ENCODE assay signal across 9 mouse cellular contexts in the genomic region with DNA sequence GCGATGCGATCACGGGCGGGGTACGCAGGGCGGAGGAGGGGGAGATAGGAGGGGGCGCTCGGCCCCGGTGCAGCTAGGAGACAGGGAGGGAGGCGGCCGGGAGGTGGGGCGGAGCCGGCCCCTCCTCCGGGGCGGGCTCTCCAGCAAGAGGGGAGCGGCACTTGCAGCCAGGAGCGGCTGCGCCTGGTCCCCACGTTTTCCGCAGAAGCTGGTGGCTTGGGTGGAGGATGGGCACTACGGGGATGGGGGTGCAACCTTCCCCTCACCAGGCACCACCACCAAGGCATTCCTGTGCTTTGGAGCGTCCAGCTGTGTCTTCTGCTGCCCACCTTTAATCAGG. TPM values are rescaled to one million over a fixed set of nuclear protein-coding genes. Genes with fewer than 3 reads are reported as not detected.
A peak's percentile ranks its signal among the peaks of the same experiment; 100 is the strongest.
DNase-seq lines count a peak whose midpoint lies in the region; ATAC-seq and TF ChIP-seq lines count a peak whose summit lies in the region.
"Had no signal": no experiment of that assay in that cellular context is flagged by ENCODE, and none has a peak within 500 bp of the region (broad histone marks: within the 10 kb centered on the region; RNA-seq: fewer than 3 reads in every experiment).

Gene Fbxo41 (minus strand): TSS at position 84 of the 340 bp plus-strand sequence.

- no peak for TF ChIP-seq CTCF in gastrocnemius, adult 2 months (IDR thresholded peaks at IDR 0.05)
- no peak for TF ChIP-seq CTCF in cortical plate, adult 2 months (IDR thresholded peaks at IDR 0.05; ENCODE audit: extremely low read depth, insufficient read depth, low read length)

- no peaks in the 10 kb centered on the region for H3K9me3 ChIP-seq in ES-E14 (ENCODE audit: control insufficient read depth, insufficient read depth, low read depth, low read length)
- H3K9me3 ChIP-seq in hindbrain, embryonic 11.5 days (ENCODE audit: control insufficient read depth, low read length): no peaks in the 10 kb centered on the region

- peak; percentile 76; the same call in 1 of the 2 replicates for TF ChIP-seq POLR2A in cortical plate, adult 2 months (IDR thresholded peaks at IDR 0.05; ENCODE audit: extremely low read depth, insufficient read depth, low read length)
- no peak for TF ChIP-seq POLR2A in myocyte (IDR thresholded peaks at IDR 0.05; ENCODE audit: insufficient read length, low read depth)

- H3K27me3 ChIP-seq in hindbrain, embryonic 11.5 days (ENCODE audit: control insufficient read depth, insufficient read depth, low read length): no peaks in the 10 kb centered on the region
- peaks cover 32% of the 10 kb centered on the region for H3K27me3 ChIP-seq in myocyte (ENCODE audit: control insufficient read depth, insufficient read depth, insufficient read length)

- H3ac ChIP-seq in myocyte (ENCODE audit: control insufficient read depth, insufficient read length): no peak within 1 kb of the TSS

- intact Hi-C loops in gastrocnemius, adult 2 months (cut with DNase I): no loop called here
- intact Hi-C loops in left cerebral cortex, postnatal 36 days (cut with DNase I): loop anchor here (5.0 kb wide), 1 partner anchor 51 kb away; the partner anchor contains the start of genes Cct7 and Pradc1

- H3K9ac ChIP-seq in ES-E14 (ENCODE audit: insufficient read depth, low read depth, low read length, poor library complexity, severe bottlenecking): peak within 1 kb of the TSS; percentile 59
- peak within 1 kb of the TSS; percentile 84 for H3K9ac ChIP-seq in hindbrain, embryonic 11.5 days (ENCODE audit: low read depth, low read length)

- peak within 1 kb of the TSS; percentile 74 for H3K4me3 ChIP-seq in gastrocnemius, adult 2 months
- H3K4me3 ChIP-seq in ES-E14 (ENCODE audit: insufficient read depth in 1 of 2, low read depth in 1 of 2, low read length in 2 of 2, poor library complexity in 1 of 2, severe bottlenecking in 1 of 2) (peak within 1 kb of the TSS; percentile 83 to 97), myocyte (no peak within 1 kb of the TSS)
- peak within 1 kb of the TSS; percentile 83 for H3K4me3 ChIP-seq in cortical plate, adult 2 months (ENCODE audit: insufficient read depth, low read length)
- peak within 1 kb of the TSS; percentile 76 for H3K4me3 ChIP-seq in hindbrain, embryonic 11.5 days (ENCODE audit: low read depth, low read length)

- H3K27ac ChIP-seq in gastrocnemius, adult 2 months: no peak within 1 kb of the TSS
- H3K27ac ChIP-seq in ES-E14 (ENCODE audit: insufficient read depth, low read depth, low read length, poor library complexity, severe bottlenecking): no peak within 1 kb of the TSS
- peak within 1 kb of the TSS; percentile 89 for H3K27ac ChIP-seq in cortical plate, adult 2 months (ENCODE audit: insufficient read depth, low read length)
- H3K27ac ChIP-seq in hindbrain, embryonic 11.5 days (ENCODE audit: low read depth, low read length): peak within 1 kb of the TSS; percentile 65

- H3K36me3 ChIP-seq in ES-E14 (ENCODE audit: control insufficient read depth, insufficient read depth, low read length, poor library complexity, severe bottlenecking) (no peaks in the 10 kb centered on the region), myocyte (ENCODE audit: control insufficient read depth, insufficient read depth) (no peaks in the 10 kb centered on the region)
- no peaks in the 10 kb centered on the region for H3K36me3 ChIP-seq in hindbrain, embryonic 11.5 days (ENCODE audit: control insufficient read depth, insufficient read depth, low read length)

- WGBS in hindbrain, embryonic 11.5 days: under 1% methylated on average over 19 of the region's 22 CpGs

- no peaks in the 10 kb centered on the region for H3K79me2 ChIP-seq in myocyte (ENCODE audit: control insufficient read depth, insufficient read depth)

- peak; percentile 29 for DNase-seq in gastrocnemius, adult 2 months
- DNase-seq in gastrocnemius, adult 8-10 months (ENCODE audit: low spot score in 2 of 2): no peak
- no peak for DNase-seq in ES-E14 (ENCODE audit: low read depth, low spot score)
- DNase-seq in hindbrain, embryonic 11.5 days (ENCODE audit: low spot score): peak; percentile 72
- DNase-seq in left cerebral cortex, postnatal 36 days (ENCODE audit: low spot score in 2 of 2): peak; percentile 72 to 84
- no peak for DNase-seq in T-cell, adult 2 months (ENCODE audit: low spot score)

- H3K4me1 ChIP-seq in ES-E14 (ENCODE audit: control insufficient read depth in 2 of 2, insufficient read depth in 2 of 2, low read length in 2 of 2, poor library complexity in 1 of 2): peaks cover 0 to 12% of the 10 kb centered on the region in 2 experiments; a peak in 1 of 4 replicates
- H3K4me1 ChIP-seq in cortical plate, adult 2 months (ENCODE audit: control insufficient read depth, insufficient read depth, low read length): peaks cover 7% of the 10 kb centered on the region
- peaks cover 7% of the 10 kb centered on the region for H3K4me1 ChIP-seq in hindbrain, embryonic 11.5 days (replicated peaks; ENCODE audit: control insufficient read depth, insufficient read depth, low read length)

- peak within 1 kb of the TSS; percentile 90 for H3K4me2 ChIP-seq in hindbrain, embryonic 11.5 days (replicated peaks; ENCODE audit: low read depth, low read length)
- H3K4me2 ChIP-seq in myocyte (ENCODE audit: low read depth): peak within 1 kb of the TSS; percentile 6

- peak; percentile 78 for ATAC-seq in hindbrain, embryonic 11.5 days (ENCODE audit: low FRiP score)

- in situ Hi-C loops in ES-E14 (cut with MboI; ENCODE audit: low sequenced_read_pairs in 2 of 2, unreplicated experiment in 2 of 2): no loop called here

TF ChIP-seq in ES-E14, 5 proteins besides CTCF, POLR2A, EP300 and RAD21:
- TF ChIP-seq MAFK (IDR thresholded peaks at IDR 0.05; ENCODE audit: insufficient read depth, low read depth, low read length) (no peak), ZC3H11A (IDR thresholded peaks at IDR 0.05; ENCODE audit: borderline replicate concordance, low read depth, low read length) (no peak), CHD2 (IDR thresholded peaks at IDR 0.05; ENCODE audit: low read depth, low read length) (no peak), ZNF384 (IDR thresholded peaks at IDR 0.05; ENCODE audit: low read depth, low read length) (no peak), HCFC1 (IDR thresholded peaks at IDR 0.05; ENCODE audit: borderline replicate concordance, insufficient read depth, low read length) (no peak)

TF ChIP-seq in myocyte, 11 proteins besides CTCF, POLR2A, EP300 and RAD21:
- no peak for TF ChIP-seq MAX (IDR thresholded peaks at IDR 0.05; ENCODE audit: low read depth)
- TF ChIP-seq MYOG (IDR thresholded peaks at IDR 0.05; ENCODE audit: control insufficient read depth in 1 of 3, insufficient read depth in 1 of 3, insufficient read length in 2 of 3, low read depth in 2 of 3): no peak
- no peak for TF ChIP-seq REST (IDR thresholded peaks at IDR 0.05; ENCODE audit: insufficient read depth, insufficient read length)
- no peak for TF ChIP-seq E2F4 (IDR thresholded peaks at IDR 0.05; ENCODE audit: insufficient read depth)
- no peak for TF ChIP-seq CEBPB (IDR thresholded peaks at IDR 0.05; ENCODE audit: insufficient read depth, poor library complexity, severe bottlenecking)
- no peak for TF ChIP-seq TCF12 (IDR thresholded peaks at IDR 0.05; ENCODE audit: insufficient read depth, poor library complexity, severe bottlenecking)

RNA-seq across cellular contexts. Expression of gene Fbxo41, which starts in this region (rescaled TPM):
- total RNA-seq in gastrocnemius, adult 2 months (2021): under 1 TPM in 1 of 2 experiments, not detected in 1; 0.03 TPM
- not detected for total RNA-seq in gastrocnemius, adult 8-10 months (2022)
- 0.54 and 0.85 TPM in 2 replicates for total RNA-seq in ES-E14 (2012; rRNA removed)
- 57.6 and 61.5 TPM in 2 replicates for polyA plus RNA-seq in cortical plate, adult 2 months (2012; rRNA removed)
- polyA plus RNA-seq in hindbrain, embryonic 11.5 days (2014; fragmentation: Nextera tagmentation; extraction: Ambion mirVana): 0.89 and 0.93 TPM in 2 replicates
- total RNA-seq in left cerebral cortex, postnatal 36 days (2021): 100 to 1,000 TPM; 106 to 110 TPM
- polyA plus RNA-seq in myocyte (2012; fragmentation: generic; extraction: Trizol): not detected
- total RNA-seq: hematopoietic stem cell, adult 5-6 weeks had no signal

Comparison
In these comparisons a context has a peak if more than half of its experiments do, and no peak if none do; other contexts are left out.
1. RNA of gene Fbxo41 (total RNA-seq): 106 to 110 TPM in left cerebral cortex, postnatal 36 days; 0.54 to 0.85 TPM in ES-E14, 0.03 TPM in gastrocnemius, adult 2 months and not detected in gastrocnemius, adult 8-10 months; every median in the first group is over 10 times any median in the second.
2. RNA of gene Fbxo41 (polyA plus RNA-seq): 57.6 to 61.5 TPM in cortical plate, adult 2 months; 0.89 to 0.93 TPM in hindbrain, embryonic 11.5 days and not detected in myocyte (single experiment); every median in the first group is over 10 times any median in the second.
3. Peak in DNase-seq and H3K4me3 ChIP-seq in gastrocnemius, adult 2 months; RNA of the gene not detected or under 1 TPM.
4. Peak in DNase-seq, ATAC-seq, H3K4me3 ChIP-seq, H3K27ac ChIP-seq, H3K9ac ChIP-seq and H3K4me2 ChIP-seq in hindbrain, embryonic 11.5 days; RNA of the gene not detected or under 1 TPM.
5. DNase-seq: peak in left cerebral cortex, postnatal 36 days (2 of 2); none in gastrocnemius, adult 8-10 months (0 of 2), ES-E14 (single experiment) and T-cell, adult 2 months (single experiment).